ENCODE assay signal across 9 mouse cellular contexts in genomic region chr9:120410421-120410820, GRCm38 (mm10).
DNase-seq lines count a peak whose midpoint lies in the region; TF ChIP-seq lines count a peak whose summit lies in the region.
"Had no signal": no experiment of that assay in that cellular context is flagged by ENCODE, and none has a peak within 500 bp of the region (broad histone marks: within the 10 kb centered on the region; RNA-seq: fewer than 3 reads in every experiment).

No protein-coding gene starts in this region.

- no peak overlapping the region for H3K9ac ChIP-seq in MEL (ENCODE audit: control insufficient read depth, low read depth, low read length, poor library complexity, severe bottlenecking)
- H3K9ac ChIP-seq: lung, embryonic 15.5 days had no signal

- peak; percentile 69 to 80 (median 72) for TF ChIP-seq CTCF in MEL (IDR thresholded peaks at IDR 0.05 in 2 of 3, conservative IDR thresholded peaks at IDR 0.05 in 1 of 3; ENCODE audit: control insufficient read depth in 1 of 3, insufficient read depth in 1 of 3, low read depth in 2 of 3, low read length in 3 of 3, poor library complexity in 1 of 3, severe bottlenecking in 1 of 3)

- TF ChIP-seq POLR2A in MEL (IDR thresholded peaks at IDR 0.05; ENCODE audit: control insufficient read depth in 1 of 2, insufficient read depth in 1 of 2, low read depth in 1 of 2, low read length in 2 of 2, poor library complexity in 1 of 2), result no peak

- intact Hi-C loops in heart, postnatal 14 days (cut with DNase I), result no loop called here

- H3K27me3 ChIP-seq in MEL (ENCODE audit: control insufficient read depth in 1 of 2, insufficient read depth in 2 of 2, low read length in 2 of 2), result no peaks in the 10 kb centered on the region
- H3K27me3 ChIP-seq: lung, embryonic 15.5 days had no signal

- TF ChIP-seq EP300 in MEL (IDR thresholded peaks at IDR 0.05; ENCODE audit: low read depth in 1 of 2, low read length in 2 of 2), result no peak

- H3K36me3 ChIP-seq in MEL (ENCODE audit: control insufficient read depth in 1 of 2, insufficient read depth in 2 of 2, low read length in 2 of 2), result no peaks in the 10 kb centered on the region
- H3K36me3 ChIP-seq: lung, embryonic 15.5 days had no signal

- H3K4me3 ChIP-seq in MEL (ENCODE audit: control insufficient read depth in 1 of 2, insufficient read depth in 1 of 2, low read depth in 2 of 2, low read length in 2 of 2), result no peak overlapping the region
- H3K4me3 ChIP-seq: lung, embryonic 15.5 days had no signal

- no peak overlapping the region for H3K27ac ChIP-seq in MEL (ENCODE audit: control insufficient read depth, low read depth, low read length)
- H3K27ac ChIP-seq: lung, embryonic 15.5 days had no signal

- H3K4me1 ChIP-seq in MEL (ENCODE audit: control insufficient read depth in 1 of 2, insufficient read depth in 2 of 2, low read length in 2 of 2), result no peaks in the 10 kb centered on the region
- H3K4me1 ChIP-seq: lung, embryonic 15.5 days had no signal

- peak; percentile 38 to 63 for DNase-seq in heart, postnatal 14 days
- no peak for DNase-seq in heart, adult 11 months
- DNase-seq in 416B (ENCODE audit: low read depth) (peak; percentile 67), MEL (ENCODE audit: low read depth, low spot score) (peak; percentile 62)
- DNase-seq in cerebellum, postnatal 14 days, result peak; percentile 61 to 80
- DNase-seq in kidney, postnatal 4 days, result peak; percentile 81 to 82
- peak; percentile 75 for DNase-seq in naive thymus-derived CD4-positive, alpha-beta T cell, adult 2 months (ENCODE audit: low read depth)
- peak; percentile 28 to 36 for DNase-seq in urinary bladder, postnatal 36 days (ENCODE audit: low spot score in 2 of 2)

- no peaks in the 10 kb centered on the region for H3K9me3 ChIP-seq in MEL (replicated peaks; ENCODE audit: insufficient read depth, low read length)
- H3K9me3 ChIP-seq: lung, embryonic 15.5 days had no signal

- TF ChIP-seq RAD21 in MEL (IDR thresholded peaks at IDR 0.05; ENCODE audit: low read depth, low read length), result peak; percentile 25

- no peaks in the 10 kb centered on the region for H3K79me2 ChIP-seq in MEL (ENCODE audit: control insufficient read depth, insufficient read depth, low read length, poor library complexity)

TF ChIP-seq in MEL, 35 proteins besides CTCF, POLR2A, EP300 and RAD21:
- TF ChIP-seq TCF12 (IDR thresholded peaks at IDR 0.05; ENCODE audit: low read depth, low read length), result no peak
- no peak for TF ChIP-seq POLR2AphosphoS2 (IDR thresholded peaks at IDR 0.05; ENCODE audit: low read length)
- no peak for TF ChIP-seq E2F4 (IDR thresholded peaks at IDR 0.05; ENCODE audit: borderline replicate concordance, low read depth, low read length)
- no peak for TF ChIP-seq GABPA (IDR thresholded peaks at IDR 0.05; ENCODE audit: low read depth, low read length)
- TF ChIP-seq JUND (IDR thresholded peaks at IDR 0.05; ENCODE audit: low read depth, low read length), result no peak
- TF ChIP-seq SMC3 (IDR thresholded peaks at IDR 0.05; ENCODE audit: low read depth, low read length), result peak; percentile 56
- TF ChIP-seq USF1 (IDR thresholded peaks at IDR 0.05; ENCODE audit: low read depth, low read length), result no peak
TF ChIP-seq in MEL: peak in this region for 1.
